In the genomic region with DNA sequence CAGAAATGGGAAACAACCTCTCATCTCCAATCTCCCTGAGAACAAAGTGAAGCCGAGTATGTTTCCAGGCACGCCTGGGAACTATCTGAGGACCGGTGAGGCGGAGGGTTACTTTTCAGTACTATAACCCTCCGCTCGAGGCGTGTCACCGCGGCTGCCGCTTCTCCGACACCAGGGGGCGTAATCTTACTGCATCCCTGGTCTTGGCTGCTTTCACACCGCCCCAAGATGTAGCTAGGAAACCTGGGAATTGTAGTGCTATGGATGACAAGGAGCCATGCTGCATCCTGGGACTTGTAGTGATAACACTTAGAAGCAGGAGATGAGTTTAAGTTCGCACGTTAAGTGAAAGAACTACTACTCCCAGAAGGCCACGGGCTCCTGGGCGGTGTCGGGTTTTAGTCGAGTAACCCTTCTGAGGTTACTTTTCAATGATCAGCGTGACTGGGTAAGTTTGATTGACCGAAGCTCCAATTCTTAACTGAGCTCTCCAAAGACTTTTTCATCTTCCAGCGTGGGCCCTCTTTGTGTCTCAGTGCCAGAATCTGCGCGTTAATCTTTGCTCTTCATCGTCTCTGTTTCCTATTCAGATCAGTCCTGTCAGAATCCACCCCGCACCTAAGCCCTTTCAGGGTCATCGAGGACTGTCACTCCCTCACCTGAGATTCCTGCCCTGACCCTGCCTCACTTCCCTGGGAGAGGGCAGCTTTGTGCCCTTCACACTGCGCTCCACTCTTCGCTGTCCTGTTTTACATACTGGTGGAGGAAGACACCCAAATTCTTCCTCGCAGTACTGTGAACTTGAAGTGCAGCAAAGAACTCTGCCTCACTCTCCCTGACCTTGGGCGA, we compare ENCODE assay signal across 8 mouse cellular contexts. TPM values are rescaled to one million over a fixed set of nuclear protein-coding genes. Genes with fewer than 3 reads are reported as not detected.
DNase-seq lines count a peak whose midpoint lies in the region; ATAC-seq and TF ChIP-seq lines count a peak whose summit lies in the region.

A gene (plus strand): TSS at position 344 of the 849 bp plus-strand sequence.

- H3K4me1 ChIP-seq in G1E (ENCODE audit: insufficient read depth, low read depth, low read length): peaks cover 33% of the 10 kb centered on the region
- peaks cover 32% of the 10 kb centered on the region for H3K4me1 ChIP-seq in forebrain, embryonic 16.5 days (replicated peaks; ENCODE audit: control insufficient read depth, insufficient read depth, low read length)
- peaks cover 2% of the 10 kb centered on the region; the same call in 1 of the 2 replicates for H3K4me1 ChIP-seq in lung, embryonic 14.5 days (ENCODE audit: insufficient read depth)
- peaks cover 21% of the 10 kb centered on the region for H3K4me1 ChIP-seq in olfactory bulb, adult 2 months (ENCODE audit: control insufficient read depth, insufficient read depth, low read length)
- peaks cover 19% of the 10 kb centered on the region for H3K4me1 ChIP-seq in thymus, adult 2 months (replicated peaks; ENCODE audit: control insufficient read depth, insufficient read depth, low read length)

- intact Hi-C loops in heart, postnatal 36 days (cut with DNase I): loop anchor here (1.0 kb wide), 1 partner anchor 82 kb away; no protein-coding TSS in a partner anchor

- WGBS in forebrain, embryonic 16.5 days: under 1% methylated on average over 31 of the region's 31 CpGs
- 1% methylated on average over 31 of the region's 31 CpGs for WGBS in lung, embryonic 14.5 days
- WGBS in olfactory bulb, adult 2 months: under 1% methylated on average over 31 of the region's 31 CpGs
- WGBS in thymus, adult 2 months: 2% methylated on average over 31 of the region's 31 CpGs

- peak within 1 kb of the TSS; percentile 72 for H3K4me2 ChIP-seq in forebrain, embryonic 16.5 days (ENCODE audit: low read length)
- H3K4me2 ChIP-seq in lung, embryonic 14.5 days: peak within 1 kb of the TSS; percentile 93

- peak within 1 kb of the TSS; percentile 52 for H3K9ac ChIP-seq in forebrain, embryonic 16.5 days (replicated peaks; ENCODE audit: low read depth, low read length)
- peak within 1 kb of the TSS; percentile 68 for H3K9ac ChIP-seq in lung, embryonic 14.5 days

- TF ChIP-seq CTCF in G1E (IDR thresholded peaks at IDR 0.05; ENCODE audit: low read depth, low read length): peak; percentile 59; the same call in 1 of the 2 replicates
- peak; percentile 96 for TF ChIP-seq CTCF in layer of hippocampus, adult 2 months (conservative IDR thresholded peaks at IDR 0.05)
- TF ChIP-seq CTCF in lung, embryonic 14.5 days (IDR thresholded peaks at IDR 0.05; ENCODE audit: low read depth): peak; percentile 98
- peak; percentile 93 for TF ChIP-seq CTCF in olfactory bulb, adult 2 months (IDR thresholded peaks at IDR 0.05; ENCODE audit: insufficient read depth, low read depth, low read length)
- TF ChIP-seq CTCF in thymus, adult 2 months (IDR thresholded peaks at IDR 0.05; ENCODE audit: borderline replicate concordance, control insufficient read depth, extremely low read depth, insufficient read depth, low read length, poor library complexity): peak; percentile 91

- TF ChIP-seq POLR2A in olfactory bulb, adult 2 months (IDR thresholded peaks at IDR 0.05; ENCODE audit: insufficient read depth, low read depth, low read length): no peak
- TF ChIP-seq POLR2A in thymus, adult 2 months (IDR thresholded peaks at IDR 0.05; ENCODE audit: control insufficient read depth, extremely low read depth, insufficient read depth, low read length, poor library complexity): no peak

- peaks cover 2% of the 10 kb centered on the region for H3K36me3 ChIP-seq in G1E (replicated peaks)
- no peaks in the 10 kb centered on the region for H3K36me3 ChIP-seq in forebrain, embryonic 16.5 days (ENCODE audit: control insufficient read depth, insufficient read depth)
- no peaks in the 10 kb centered on the region for H3K36me3 ChIP-seq in lung, embryonic 14.5 days (ENCODE audit: insufficient read depth)
- no peaks in the 10 kb centered on the region for H3K36me3 ChIP-seq in thymus, adult 2 months (ENCODE audit: control insufficient read depth, insufficient read depth, low read length)

- peak within 1 kb of the TSS; percentile 85 for H3K27ac ChIP-seq in forebrain, embryonic 16.5 days (ENCODE audit: low read length)
- peak within 1 kb of the TSS; percentile 90 for H3K27ac ChIP-seq in layer of hippocampus, adult 2 months
- peak within 1 kb of the TSS; percentile 79; the same call in 1 of the 2 replicates for H3K27ac ChIP-seq in lung, embryonic 14.5 days (ENCODE audit: low read depth)
- peak within 1 kb of the TSS; percentile 91 for H3K27ac ChIP-seq in olfactory bulb, adult 2 months (ENCODE audit: insufficient read depth, low read depth, low read length)
- H3K27ac ChIP-seq in thymus, adult 2 months (ENCODE audit: control insufficient read depth, insufficient read depth, low read length): no peak within 1 kb of the TSS

- ATAC-seq in G1E (ENCODE audit: extremely low read depth, insufficient number of reproducible peaks, low FRiP score, poor library complexity, severe bottlenecking): peak; percentile 94
- ATAC-seq in forebrain, embryonic 16.5 days: peak; percentile 99
- ATAC-seq in lung, embryonic 14.5 days (ENCODE audit: insufficient read depth): peak; percentile 99

- DNase-seq in G1E (ENCODE audit: low spot score): peak; percentile 71
- peak; percentile 93 to 96 for DNase-seq in cerebellum, adult 18-20 months
- DNase-seq in heart, postnatal 36 days: peak; percentile 88 to 91
- peak; percentile 96 to 98 for DNase-seq in layer of hippocampus, adult 2 months (ENCODE audit: low spot score in 2 of 2)
- DNase-seq in lung, embryonic 14.5 days: peak; percentile 99
- peak; percentile 92 for DNase-seq in thymus, adult 2 months

- H3K4me3 ChIP-seq in G1E (ENCODE audit: low read depth, low read length): peak within 1 kb of the TSS; percentile 62
- peak within 1 kb of the TSS; percentile 54 for H3K4me3 ChIP-seq in forebrain, embryonic 16.5 days (replicated peaks; ENCODE audit: low read length)
- H3K4me3 ChIP-seq in layer of hippocampus, adult 2 months: peak within 1 kb of the TSS; percentile 71
- H3K4me3 ChIP-seq in lung, embryonic 14.5 days (ENCODE audit: low read depth, low read length): peak within 1 kb of the TSS; percentile 62
- peak within 1 kb of the TSS; percentile 56 for H3K4me3 ChIP-seq in olfactory bulb, adult 2 months (ENCODE audit: insufficient read depth, low read depth, low read length)
- H3K4me3 ChIP-seq in thymus, adult 2 months (ENCODE audit: control insufficient read depth, insufficient read depth, low read length): peak within 1 kb of the TSS; percentile 41

- H3K27me3 ChIP-seq in G1E (ENCODE audit: insufficient read depth, low read length): peaks cover 16% of the 10 kb centered on the region
- H3K27me3 ChIP-seq in forebrain, embryonic 16.5 days (replicated peaks; ENCODE audit: control insufficient read depth, insufficient read depth, low read length): no peaks in the 10 kb centered on the region
- no peaks in the 10 kb centered on the region for H3K27me3 ChIP-seq in lung, embryonic 14.5 days (ENCODE audit: insufficient read depth, low read length)
- H3K27me3 ChIP-seq in thymus, adult 2 months (ENCODE audit: control insufficient read depth, insufficient read depth, low read length): no peaks in the 10 kb centered on the region

- no peaks in the 10 kb centered on the region for H3K9me3 ChIP-seq in G1E (replicated peaks)
- no peaks in the 10 kb centered on the region for H3K9me3 ChIP-seq in forebrain, embryonic 16.5 days (ENCODE audit: control insufficient read depth, low read length)
- no peaks in the 10 kb centered on the region for H3K9me3 ChIP-seq in lung, embryonic 14.5 days (ENCODE audit: low read depth, low read length)

RNA-seq across cellular contexts. Expression of the gene that starts here (rescaled TPM):
- total RNA-seq in G1E (2014; fragmentation: Nextera tagmentation) (15.1 and 16.3 TPM in 2 replicates), G1E (2017) (45.9 and 48.0 TPM in 2 replicates)
- 10.2 and 14.9 TPM in 2 replicates for polyA plus RNA-seq in G1E (2012)
- polyA plus RNA-seq in forebrain, embryonic 16.5 days (2015; fragmentation: Nextera tagmentation; extraction: Ambion mirVana): 8.1 and 9.3 TPM in 2 replicates
- total RNA-seq in heart, postnatal 36 days (2021): 1 to 10 TPM; 6.8 to 8.0 TPM
- total RNA-seq in layer of hippocampus, adult 2 months (2021): 1 to 10 TPM; 6.6 to 9.0 TPM
- polyA plus RNA-seq in lung, embryonic 14.5 days (2014; fragmentation: Nextera tagmentation; extraction: Ambion mirVana): 10.5 and 12.2 TPM in 2 replicates
- not detected in 2 replicates for polyA plus RNA-seq in olfactory bulb, adult 2 months (2012; ENCODE audit: insufficient read depth, insufficient read length, low replicate concordance, missing spikeins)
- 12.2 and 12.3 TPM in 2 replicates for polyA plus RNA-seq in thymus, adult 2 months (2012; rRNA removed)
